Mouse (Mus musculus) CH12.LX (cell line): ENCODE results near the gene Tmco4.

Experiments used
- BHLHE40 ChIP-seq: IDR thresholded peaks from 2 replicates; pipeline ENCODE4 v1.6.1; 2011; ENCODE audit warnings: mild to moderate bottlenecking, low read depth, low read length, improper control_type of control experiment
- CTCF ChIP-seq, 2 experiments: IDR thresholded peaks in 1 of 2; conservative IDR thresholded peaks in 1 of 2; 2 replicates each; pipeline ENCODE4 v1.5.1; 2011 to 2012; ENCODE audit warnings: low read depth in 2 of 2, low read length in 2 of 2, improper control_type of control experiment in 1 of 2, inconsistent platforms in 1 of 2, mild to moderate bottlenecking in 1 of 2, moderate library complexity in 1 of 2
- EP300 ChIP-seq: IDR thresholded peaks from 2 replicates; pipeline ENCODE4 v1.6.1; 2011; ENCODE audit warnings: low read length, improper control_type of control experiment
- MAX ChIP-seq: IDR thresholded peaks from 2 replicates; pipeline ENCODE4 v1.6.1; 2011; ENCODE audit warnings: low read length, improper control_type of control experiment
- MEF2A ChIP-seq: IDR thresholded peaks from 2 replicates; pipeline ENCODE4 v1.6.1; 2014; ENCODE audit warnings: low read depth, mild to moderate bottlenecking, inconsistent platforms, low read length, improper control_type of control experiment, borderline replicate concordance
- NRF1 ChIP-seq: IDR thresholded peaks from 2 replicates; pipeline ENCODE4 v1.6.1; 2014; ENCODE audit warnings: low read depth, mild to moderate bottlenecking, inconsistent platforms, low read length, improper control_type of control experiment, moderate library complexity
- PAX5 ChIP-seq: IDR thresholded peaks from 2 replicates; pipeline ENCODE4 v1.6.1; 2012; ENCODE audit warnings: low read length, inconsistent platforms, mixed read lengths
- POLR2A ChIP-seq: IDR thresholded peaks from 2 replicates; pipeline ENCODE4 v1.6.1; 2011; ENCODE audit warnings: low read depth, mild to moderate bottlenecking, improper control_type of control experiment, low read length
- POLR2AphosphoS2 ChIP-seq: IDR thresholded peaks from 2 replicates; pipeline ENCODE4 v1.6.1; 2011; ENCODE audit warnings: low read depth, low read length, improper control_type of control experiment
- USF1 ChIP-seq: IDR thresholded peaks from 2 replicates; pipeline ENCODE4 v1.6.1; 2014; ENCODE audit warnings: low read depth, mild to moderate bottlenecking, inconsistent platforms, low read length, improper control_type of control experiment
- USF2 ChIP-seq: conservative IDR thresholded peaks from 2 replicates; pipeline ENCODE4 v1.6.1; 2011; ENCODE audit warnings: low read depth, low read length, improper control_type of control experiment

- TF ChIP-seq EP300 (no peak), BHLHE40 (no peak), MAX (no peak), CTCF (conservative IDR thresholded peaks at IDR 0.05 in 1 of 2, IDR thresholded peaks at IDR 0.05 in 1 of 2; ENCODE audit: low read depth in 2 of 2, low read length in 2 of 2) (peak; percentile 14 to 48; a peak in 2 of 4 replicates), USF1 (no peak), NRF1 (no peak), POLR2A (no peak), MEF2A (no peak), USF2 (no peak), PAX5 (no peak), POLR2AphosphoS2 (no peak)
These were observed 24.4 kb downstream of the Tmco4 start for GRCm38 (mm10) chr4:138997121-138997520.
